Mouse (Mus musculus): Measurements from ENCODE around the gene Trpm1.

DNA sequence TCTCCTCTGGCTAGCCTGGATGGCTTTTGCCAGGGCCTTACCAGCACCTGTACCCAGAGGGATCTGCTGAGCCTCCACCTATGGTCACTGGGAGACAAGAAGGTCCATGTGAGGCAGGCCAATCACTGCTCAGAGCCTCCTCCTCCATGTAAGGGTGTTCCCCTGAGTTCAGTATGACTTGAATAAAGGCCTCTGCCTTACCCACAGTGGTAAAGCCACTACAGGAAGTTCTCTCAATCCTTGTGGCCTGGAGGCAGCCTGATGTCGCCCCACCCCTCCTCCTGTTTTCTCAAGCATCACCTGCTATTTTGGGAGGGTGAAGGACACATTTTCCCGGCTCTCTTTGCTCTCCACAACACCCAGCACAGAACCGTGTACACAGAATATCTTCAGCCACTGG lies 42.5 kb downstream of the Trpm1 start:
- no peak for TF ChIP-seq CTCF (IDR thresholded peaks at IDR 0.05; ENCODE audit: borderline replicate concordance, control insufficient read depth, extremely low read depth, insufficient read depth, low read length, poor library complexity)
- TF ChIP-seq POLR2A (IDR thresholded peaks at IDR 0.05; ENCODE audit: control insufficient read depth, extremely low read depth, insufficient read depth, low read length, poor library complexity) = no peak

Data from thymus, adult 2 months (tissue).